Mouse (Mus musculus): ENCODE data around the gene 4930451I11Rik. TPM values are rescaled to one million over a fixed set of nuclear protein-coding genes. Genes with fewer than 3 reads are reported as not detected.

4930451I11Rik gene
- not detected in 2 replicates for polyA plus RNA-seq (2011; ENCODE audit: insufficient read depth, insufficient read length, low replicate concordance, missing spikeins)

- TF ChIP-seq CTCF (IDR thresholded peaks at IDR 0.05; ENCODE audit: control insufficient read depth, insufficient read depth, low read length), result no peak
- no peak for TF ChIP-seq POLR2A (IDR thresholded peaks at IDR 0.05; ENCODE audit: borderline replicate concordance, control insufficient read depth, low read depth, low read length)
- Histone ChIP-seq H3K4me3 (replicated peaks; ENCODE audit: control insufficient read depth, low read depth, low read length) (peak within 1 kb of the TSS; percentile 14), H3K27ac (ENCODE audit: control insufficient read depth, insufficient read depth, low read depth, low read length, poor library complexity) (no peak within 1 kb of the TSS), H3K4me1 (ENCODE audit: control insufficient read depth, insufficient read depth, low read length) (no peaks in the 10 kb centered on the region)
- 61% methylated on average over 5 of the region's 5 CpGs for WGBS
Observed at GRCm38 (mm10) chr7:126831539-126831938, at the start of gene 4930451I11Rik. Gene 4930451I11Rik (minus strand): TSS chr7:126831639.

GRCm38 (mm10) chr7:126881040-126881439, 49.6 kb upstream of the 4930451I11Rik start:
- Histone ChIP-seq H3K4me1 (ENCODE audit: control insufficient read depth, insufficient read depth, low read length) (peaks cover 3% of the 10 kb centered on the region; the same call in 1 of the 2 replicates), H3K4me3 (replicated peaks; ENCODE audit: control insufficient read depth, low read depth, low read length) (no peak overlapping the region), H3K27ac (ENCODE audit: control insufficient read depth, insufficient read depth, low read depth, low read length, poor library complexity) (no peak overlapping the region; the same call in 1 of the 2 replicates)
- TF ChIP-seq CTCF (IDR thresholded peaks at IDR 0.05; ENCODE audit: control insufficient read depth, insufficient read depth, low read length), result no peak
- no peak for TF ChIP-seq POLR2A (IDR thresholded peaks at IDR 0.05; ENCODE audit: borderline replicate concordance, control insufficient read depth, low read depth, low read length)
- WGBS, result 18% methylated on average over 6 of the region's 6 CpGs

- H3K4me1 ChIP-seq (ENCODE audit: control insufficient read depth, insufficient read depth, low read length), result peaks cover 3% of the 10 kb centered on the region; the same call in 1 of the 2 replicates
- no peak overlapping the region for H3K27ac ChIP-seq (ENCODE audit: control insufficient read depth, insufficient read depth, low read depth, low read length, poor library complexity)
- WGBS, result 100% methylated on average over 1 of the region's 1 CpGs
- no peak for TF ChIP-seq POLR2A (IDR thresholded peaks at IDR 0.05; ENCODE audit: borderline replicate concordance, control insufficient read depth, low read depth, low read length)
- no peak for TF ChIP-seq CTCF (IDR thresholded peaks at IDR 0.05; ENCODE audit: control insufficient read depth, insufficient read depth, low read length)
- no peak overlapping the region for H3K4me3 ChIP-seq (replicated peaks; ENCODE audit: control insufficient read depth, low read depth, low read length)
Observed at GRCm38 (mm10) chr7:126877239-126877638, 45.8 kb upstream of the 4930451I11Rik start.

- no peak overlapping the region for H3K4me3 ChIP-seq (replicated peaks; ENCODE audit: control insufficient read depth, low read depth, low read length)
- TF ChIP-seq CTCF (IDR thresholded peaks at IDR 0.05; ENCODE audit: control insufficient read depth, insufficient read depth, low read length) (no peak), POLR2A (IDR thresholded peaks at IDR 0.05; ENCODE audit: borderline replicate concordance, control insufficient read depth, low read depth, low read length) (no peak)
- no peak overlapping the region for H3K27ac ChIP-seq (ENCODE audit: control insufficient read depth, insufficient read depth, low read depth, low read length, poor library complexity)
- no peaks in the 10 kb centered on the region for H3K4me1 ChIP-seq (ENCODE audit: control insufficient read depth, insufficient read depth, low read length)
- WGBS, result 83% methylated on average over 2 of the region's 2 CpGs
Observed at GRCm38 (mm10) chr7:126870520-126870891, 39.1 kb upstream of the 4930451I11Rik start.

- no peak overlapping the region for H3K27ac ChIP-seq (ENCODE audit: control insufficient read depth, insufficient read depth, low read depth, low read length, poor library complexity)
- no peak overlapping the region for H3K4me3 ChIP-seq (replicated peaks; ENCODE audit: control insufficient read depth, low read depth, low read length)
- H3K4me1 ChIP-seq (ENCODE audit: control insufficient read depth, insufficient read depth, low read length), result no peaks in the 10 kb centered on the region
- no peak for TF ChIP-seq CTCF (IDR thresholded peaks at IDR 0.05; ENCODE audit: control insufficient read depth, insufficient read depth, low read length)
- no peak for TF ChIP-seq POLR2A (IDR thresholded peaks at IDR 0.05; ENCODE audit: borderline replicate concordance, control insufficient read depth, low read depth, low read length)
- WGBS, result 92% methylated on average over 23 of the region's 23 CpGs
Observed at GRCm38 (mm10) chr7:126869780-126870519, 38.5 kb upstream of the 4930451I11Rik start.

GRCm38 (mm10) chr7:126868003-126868402, 36.6 kb upstream of the 4930451I11Rik start:
- Histone ChIP-seq H3K27ac (ENCODE audit: control insufficient read depth, insufficient read depth, low read depth, low read length, poor library complexity) (no peak overlapping the region), H3K4me1 (ENCODE audit: control insufficient read depth, insufficient read depth, low read length) (no peaks in the 10 kb centered on the region), H3K4me3 (replicated peaks; ENCODE audit: control insufficient read depth, low read depth, low read length) (no peak overlapping the region)
- no peak for TF ChIP-seq CTCF (IDR thresholded peaks at IDR 0.05; ENCODE audit: control insufficient read depth, insufficient read depth, low read length)
- TF ChIP-seq POLR2A (IDR thresholded peaks at IDR 0.05; ENCODE audit: borderline replicate concordance, control insufficient read depth, low read depth, low read length), result no peak
- WGBS, result 77% methylated on average over 12 of the region's 12 CpGs

GRCm38 (mm10) chr7:126867534-126867933, 36.1 kb upstream of the 4930451I11Rik start:
- no peak for TF ChIP-seq POLR2A (IDR thresholded peaks at IDR 0.05; ENCODE audit: borderline replicate concordance, control insufficient read depth, low read depth, low read length)
- no peak for TF ChIP-seq CTCF (IDR thresholded peaks at IDR 0.05; ENCODE audit: control insufficient read depth, insufficient read depth, low read length)
- Histone ChIP-seq H3K27ac (ENCODE audit: control insufficient read depth, insufficient read depth, low read depth, low read length, poor library complexity) (no peak overlapping the region), H3K4me1 (ENCODE audit: control insufficient read depth, insufficient read depth, low read length) (no peaks in the 10 kb centered on the region), H3K4me3 (replicated peaks; ENCODE audit: control insufficient read depth, low read depth, low read length) (no peak overlapping the region)
- 95% methylated on average over 2 of the region's 2 CpGs for WGBS

- TF ChIP-seq CTCF (IDR thresholded peaks at IDR 0.05; ENCODE audit: control insufficient read depth, insufficient read depth, low read length), result no peak
- TF ChIP-seq POLR2A (IDR thresholded peaks at IDR 0.05; ENCODE audit: borderline replicate concordance, control insufficient read depth, low read depth, low read length), result no peak
- Histone ChIP-seq H3K27ac (ENCODE audit: control insufficient read depth, insufficient read depth, low read depth, low read length, poor library complexity) (no peak overlapping the region), H3K4me3 (replicated peaks; ENCODE audit: control insufficient read depth, low read depth, low read length) (peak overlapping the region; percentile 21), H3K4me1 (ENCODE audit: control insufficient read depth, insufficient read depth, low read length) (peaks cover 2% of the 10 kb centered on the region; the same call in 1 of the 2 replicates)
- 70% methylated on average over 6 of the region's 6 CpGs for WGBS
Observed at GRCm38 (mm10) chr7:126863791-126864190, 32.4 kb upstream of the 4930451I11Rik start.

Data from bone marrow, adult 2 months (tissue).